Mouse (Mus musculus): ENCODE results near the gene 9330161L09Rik. TPM values are rescaled to one million over a fixed set of nuclear protein-coding genes. Genes with fewer than 3 reads are reported as not detected.

The 9330161L09Rik gene
- polyA plus RNA-seq, 1 experiment = not detected

GRCm38 (mm10) chr12:103373530-103374236 is 33.9 kb downstream of the 9330161L09Rik start:
- TF ChIP-seq TAL1 (IDR thresholded peaks at IDR 0.05; ENCODE audit: low read length) (no peak), GATA1 (IDR thresholded peaks at IDR 0.05; ENCODE audit: low read length) (no peak)
- H3K9me3 ChIP-seq (ENCODE audit: control insufficient read depth, low read length) = no peaks in the 10 kb centered on the region
- no peak overlapping the region for H3K4me3 ChIP-seq (replicated peaks)
- H3K36me3 ChIP-seq (ENCODE audit: control insufficient read depth) = no peaks in the 10 kb centered on the region
- H3K4me1 ChIP-seq (ENCODE audit: control insufficient read depth) = peaks cover 20% of the 10 kb centered on the region
- peaks cover 17% of the 10 kb centered on the region for H3K27me3 ChIP-seq (ENCODE audit: control insufficient read depth)

DNA sequence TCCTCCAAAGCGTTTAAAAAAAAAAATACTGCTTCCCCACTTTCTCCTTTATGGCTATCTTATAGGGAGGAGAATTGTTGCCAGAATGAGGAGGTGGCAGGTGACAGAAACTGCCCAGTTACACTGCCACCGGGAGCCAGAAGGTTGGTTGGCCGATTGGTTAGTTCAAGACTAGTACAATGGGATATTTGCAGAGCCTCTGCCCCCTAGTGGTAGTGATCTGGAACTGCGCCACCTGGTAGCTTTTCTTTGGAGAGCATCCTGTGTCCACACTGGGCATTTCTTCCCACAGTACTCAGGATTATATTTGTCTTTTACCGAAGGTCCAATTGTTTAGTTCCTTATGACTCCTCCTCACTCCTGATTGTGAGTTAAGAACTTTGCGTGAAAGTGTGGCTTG is 35.9 kb downstream of the 9330161L09Rik start:
- Histone ChIP-seq H3K36me3 (ENCODE audit: control insufficient read depth) (no peaks in the 10 kb centered on the region), H3K9me3 (ENCODE audit: control insufficient read depth, low read length) (no peaks in the 10 kb centered on the region), H3K27me3 (ENCODE audit: control insufficient read depth) (peaks cover 20% of the 10 kb centered on the region), H3K4me1 (ENCODE audit: control insufficient read depth) (peaks cover 31% of the 10 kb centered on the region), H3K4me3 (replicated peaks) (no peak overlapping the region)
- no peak for TF ChIP-seq GATA1 (IDR thresholded peaks at IDR 0.05; ENCODE audit: low read length)
- TF ChIP-seq TAL1 (IDR thresholded peaks at IDR 0.05; ENCODE audit: low read length) = no peak

- H3K9me3 ChIP-seq (ENCODE audit: control insufficient read depth, low read length) = no peaks in the 10 kb centered on the region
- no peak for TF ChIP-seq GATA1 (IDR thresholded peaks at IDR 0.05; ENCODE audit: low read length)
- TF ChIP-seq TAL1 (IDR thresholded peaks at IDR 0.05; ENCODE audit: low read length) = no peak
- peaks cover 20% of the 10 kb centered on the region for H3K27me3 ChIP-seq (ENCODE audit: control insufficient read depth)
- no peak overlapping the region for H3K4me3 ChIP-seq (replicated peaks)
- peaks cover 31% of the 10 kb centered on the region for H3K4me1 ChIP-seq (ENCODE audit: control insufficient read depth)
- no peaks in the 10 kb centered on the region for H3K36me3 ChIP-seq (ENCODE audit: control insufficient read depth)
Measured at GRCm38 (mm10) chr12:103370861-103371260, 36.8 kb downstream of the 9330161L09Rik start.

- Histone ChIP-seq H3K4me1 (ENCODE audit: control insufficient read depth) (peaks cover 20% of the 10 kb centered on the region), H3K36me3 (ENCODE audit: control insufficient read depth) (no peaks in the 10 kb centered on the region), H3K9me3 (ENCODE audit: control insufficient read depth, low read length) (no peaks in the 10 kb centered on the region), H3K27me3 (ENCODE audit: control insufficient read depth) (peaks cover 17% of the 10 kb centered on the region), H3K4me3 (replicated peaks) (no peak overlapping the region)
- no peak for TF ChIP-seq TAL1 (IDR thresholded peaks at IDR 0.05; ENCODE audit: low read length)
- no peak for TF ChIP-seq GATA1 (IDR thresholded peaks at IDR 0.05; ENCODE audit: low read length)
Measured at GRCm38 (mm10) chr12:103368777-103369176, 38.8 kb downstream of the 9330161L09Rik start.

DNA sequence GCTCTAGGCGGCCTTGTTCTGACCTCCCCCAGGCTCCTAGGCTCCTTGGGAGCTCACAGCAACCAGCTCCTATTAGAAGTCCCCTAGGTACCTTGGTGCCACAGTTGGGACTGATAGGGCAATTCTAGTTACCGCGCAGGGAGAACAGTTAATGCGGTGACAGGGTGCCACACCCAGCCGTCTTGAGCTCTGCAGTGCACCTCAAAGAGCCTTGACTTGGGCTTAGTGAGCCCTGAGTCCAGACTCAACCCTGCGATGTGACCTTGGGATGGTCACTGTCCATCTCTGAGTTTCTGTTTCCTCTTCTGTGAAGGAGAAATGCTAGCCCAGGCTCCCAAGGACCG is 39.3 kb downstream of the 9330161L09Rik start:
- no peaks in the 10 kb centered on the region for H3K9me3 ChIP-seq (ENCODE audit: control insufficient read depth, low read length)
- H3K36me3 ChIP-seq (ENCODE audit: control insufficient read depth) = no peaks in the 10 kb centered on the region
- H3K4me3 ChIP-seq (replicated peaks) = peak overlapping the region; percentile 17
- H3K27me3 ChIP-seq (ENCODE audit: control insufficient read depth) = peaks cover 17% of the 10 kb centered on the region
- H3K4me1 ChIP-seq (ENCODE audit: control insufficient read depth) = peaks cover 15% of the 10 kb centered on the region
- TF ChIP-seq GATA1 (IDR thresholded peaks at IDR 0.05; ENCODE audit: low read length) = no peak
- no peak for TF ChIP-seq TAL1 (IDR thresholded peaks at IDR 0.05; ENCODE audit: low read length)

DNA sequence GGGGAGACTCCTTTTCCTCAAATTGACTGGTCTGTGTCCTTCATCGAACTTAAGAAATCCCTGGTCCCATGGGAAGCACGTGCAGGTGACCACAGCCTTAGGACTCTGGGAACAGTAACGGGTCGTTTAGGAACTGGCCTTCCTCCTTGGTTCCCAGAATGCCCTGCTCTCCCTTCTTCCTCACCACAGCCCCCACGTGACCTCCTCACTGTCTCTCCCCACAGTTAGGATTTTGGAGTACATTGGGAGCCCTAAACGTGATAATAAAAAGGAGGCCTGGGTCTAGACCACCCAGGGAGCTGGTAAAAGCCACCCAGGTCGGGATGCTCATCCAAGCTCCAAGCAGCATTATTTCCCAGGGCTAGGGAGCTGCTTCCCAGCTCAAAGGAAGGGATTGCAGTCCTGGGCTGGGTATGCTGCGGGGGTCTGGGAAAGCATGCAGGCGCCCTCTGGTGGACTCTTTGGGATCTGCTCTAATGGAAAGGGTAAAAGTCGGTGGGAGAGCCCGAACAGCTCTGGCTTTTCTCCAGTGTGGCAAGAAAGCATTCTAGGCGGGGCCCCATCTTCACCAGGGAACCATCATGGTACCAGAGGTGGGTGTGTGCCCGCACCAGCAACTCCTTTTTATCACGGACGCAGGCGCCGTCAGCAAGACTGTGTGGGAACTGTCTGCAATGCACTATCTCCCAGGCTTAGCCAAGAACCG is 39.8 kb downstream of the 9330161L09Rik start:
- no peaks in the 10 kb centered on the region for H3K9me3 ChIP-seq (ENCODE audit: control insufficient read depth, low read length)
- H3K4me3 ChIP-seq (replicated peaks) = peak overlapping the region; percentile 17
- no peaks in the 10 kb centered on the region for H3K36me3 ChIP-seq (ENCODE audit: control insufficient read depth)
- peaks cover 17% of the 10 kb centered on the region for H3K27me3 ChIP-seq (ENCODE audit: control insufficient read depth)
- TF ChIP-seq TAL1 (IDR thresholded peaks at IDR 0.05; ENCODE audit: low read length) (no peak), GATA1 (IDR thresholded peaks at IDR 0.05; ENCODE audit: low read length) (no peak)
- H3K4me1 ChIP-seq (ENCODE audit: control insufficient read depth) = peaks cover 14% of the 10 kb centered on the region

- H3K4me1 ChIP-seq (ENCODE audit: control insufficient read depth) = peaks cover 14% of the 10 kb centered on the region
- TF ChIP-seq TAL1 (IDR thresholded peaks at IDR 0.05; ENCODE audit: low read length) (no peak), GATA1 (IDR thresholded peaks at IDR 0.05; ENCODE audit: low read length) (no peak)
- no peaks in the 10 kb centered on the region for H3K36me3 ChIP-seq (ENCODE audit: control insufficient read depth)
- no peaks in the 10 kb centered on the region for H3K9me3 ChIP-seq (ENCODE audit: control insufficient read depth, low read length)
- peaks cover 17% of the 10 kb centered on the region for H3K27me3 ChIP-seq (ENCODE audit: control insufficient read depth)
- H3K4me3 ChIP-seq (replicated peaks) = no peak overlapping the region
Measured at GRCm38 (mm10) chr12:103367171-103367570, 40.4 kb downstream of the 9330161L09Rik start.

DNA sequence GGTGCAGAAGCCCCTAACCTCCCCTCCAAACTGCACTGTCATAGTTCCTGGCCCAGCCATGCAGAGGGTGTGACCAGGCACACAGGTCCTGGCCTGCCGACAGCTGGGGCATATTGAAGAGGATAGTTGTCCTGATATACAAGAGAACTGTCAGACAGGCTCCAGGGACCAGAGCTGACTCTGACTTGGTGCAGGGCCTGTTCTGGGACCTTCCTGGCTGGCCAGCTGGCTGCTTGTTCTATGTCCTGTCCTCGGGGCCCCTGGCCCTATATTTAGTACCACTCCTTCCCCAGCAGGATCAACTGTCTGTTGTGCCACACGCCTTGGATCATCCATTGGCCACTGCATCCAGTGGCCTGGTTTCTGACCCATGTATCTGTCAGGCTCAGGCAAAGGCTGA is 45.3 kb downstream of the 9330161L09Rik start:
- no peaks in the 10 kb centered on the region; the same call in 1 of the 2 replicates for H3K27me3 ChIP-seq (ENCODE audit: control insufficient read depth)

DNA sequence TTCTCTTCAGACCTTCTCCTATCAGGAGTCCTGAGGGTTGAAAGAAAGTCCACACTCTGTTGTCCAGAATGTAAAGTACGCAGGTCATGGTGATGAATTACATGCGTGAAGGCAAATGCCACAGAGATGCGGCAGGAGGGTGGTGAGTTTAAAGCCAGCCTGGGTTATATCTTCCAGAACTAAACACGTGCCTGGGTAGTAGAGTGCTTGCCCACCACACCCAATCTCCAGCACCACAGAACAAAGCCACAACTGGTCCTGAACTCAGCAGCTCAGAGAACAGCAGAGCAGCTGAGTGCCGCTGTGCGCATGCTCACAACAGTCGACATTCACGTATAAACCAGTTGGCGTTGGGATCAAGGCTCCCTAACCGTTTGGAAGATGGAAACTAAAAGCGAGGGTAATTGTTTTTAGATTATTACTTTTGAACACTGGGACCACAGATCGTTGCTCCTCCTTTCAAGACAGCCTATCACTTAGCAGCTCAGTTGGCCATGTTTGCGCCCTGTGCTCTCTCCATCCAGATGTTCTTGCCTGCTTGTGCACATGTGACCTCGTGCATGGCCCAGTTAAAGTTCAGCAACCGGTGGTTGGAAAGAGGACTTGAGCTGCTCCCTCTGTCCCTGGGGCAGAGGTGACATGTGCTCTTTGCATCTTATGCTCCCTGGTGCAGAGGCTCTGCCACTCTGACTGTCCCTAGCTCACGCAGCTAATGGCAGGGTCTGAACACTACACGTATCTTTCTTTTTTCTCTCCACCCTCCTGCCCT is 45.9 kb downstream of the 9330161L09Rik start:
- H3K4me3 ChIP-seq (replicated peaks) = no peak overlapping the region
- H3K4me1 ChIP-seq (ENCODE audit: control insufficient read depth) = no peaks in the 10 kb centered on the region
- no peaks in the 10 kb centered on the region for H3K9me3 ChIP-seq (ENCODE audit: control insufficient read depth, low read length)
- no peaks in the 10 kb centered on the region for H3K36me3 ChIP-seq (ENCODE audit: control insufficient read depth)
- H3K27me3 ChIP-seq (ENCODE audit: control insufficient read depth) = no peaks in the 10 kb centered on the region
- TF ChIP-seq GATA1 (IDR thresholded peaks at IDR 0.05; ENCODE audit: low read length) (no peak), TAL1 (IDR thresholded peaks at IDR 0.05; ENCODE audit: low read length) (no peak)

More for the DNA sequence above, 45.3 kb downstream of the 9330161L09Rik start:
- Histone ChIP-seq H3K4me3 (replicated peaks) (no peak overlapping the region), H3K9me3 (ENCODE audit: control insufficient read depth, low read length) (no peaks in the 10 kb centered on the region), H3K36me3 (ENCODE audit: control insufficient read depth) (no peaks in the 10 kb centered on the region), H3K4me1 (ENCODE audit: control insufficient read depth) (no peaks in the 10 kb centered on the region)
- no peak for TF ChIP-seq TAL1 (IDR thresholded peaks at IDR 0.05; ENCODE audit: low read length)
- TF ChIP-seq GATA1 (IDR thresholded peaks at IDR 0.05; ENCODE audit: low read length) = no peak
